Mouse (Mus musculus): Measurements from ENCODE around the gene Hyal6. TPM values are rescaled to one million over a fixed set of nuclear protein-coding genes. Genes with fewer than 3 reads are reported as not detected.

The Hyal6 gene
- polyA plus RNA-seq, 1 experiment from 2014 or later, result not detected

GRCm38 (mm10) chr6:24728130-24728529, 4.9 kb upstream of the Hyal6 start:
- Histone ChIP-seq H3K4me1 (ENCODE audit: control insufficient read depth, insufficient read depth, low read length) (no peaks in the 10 kb centered on the region), H3K4me3 (ENCODE audit: low read depth, low read length) (no peak overlapping the region), H3K4me2 (ENCODE audit: low read depth, low read length) (no peak overlapping the region), H3K27ac (replicated peaks; ENCODE audit: low read depth, low read length) (no peak overlapping the region), H3K9ac (replicated peaks; ENCODE audit: low read length) (no peak overlapping the region), H3K27me3 (ENCODE audit: control insufficient read depth, insufficient read depth, low read length) (no peaks in the 10 kb centered on the region), H3K36me3 (replicated peaks; ENCODE audit: control insufficient read depth, insufficient read depth, low read depth, low read length) (no peaks in the 10 kb centered on the region), H3K9me3 (replicated peaks; ENCODE audit: control insufficient read depth, low read length) (no peaks in the 10 kb centered on the region)
- ATAC-seq (replicated peaks; ENCODE audit: insufficient number of reproducible peaks, low FRiP score, low TSS enrichment, low read depth) (no peak), DNase-seq (ENCODE audit: low spot score) (no peak)
- WGBS, result 81% methylated on average over 1 of the region's 1 CpGs

- Histone ChIP-seq H3K9me3 (replicated peaks; ENCODE audit: control insufficient read depth, low read length) (no peaks in the 10 kb centered on the region), H3K9ac (replicated peaks; ENCODE audit: low read length) (no peak overlapping the region), H3K36me3 (replicated peaks; ENCODE audit: control insufficient read depth, insufficient read depth, low read depth, low read length) (no peaks in the 10 kb centered on the region), H3K27ac (replicated peaks; ENCODE audit: low read depth, low read length) (no peak overlapping the region), H3K4me3 (ENCODE audit: low read depth, low read length) (no peak overlapping the region), H3K4me2 (ENCODE audit: low read depth, low read length) (no peak overlapping the region), H3K27me3 (ENCODE audit: control insufficient read depth, insufficient read depth, low read length) (no peaks in the 10 kb centered on the region), H3K4me1 (ENCODE audit: control insufficient read depth, insufficient read depth, low read length) (no peaks in the 10 kb centered on the region)
- ATAC-seq (replicated peaks; ENCODE audit: insufficient number of reproducible peaks, low FRiP score, low TSS enrichment, low read depth) (no peak), DNase-seq (ENCODE audit: low spot score) (no peak)
- WGBS, result 83% methylated on average over 6 of the region's 6 CpGs
Measured at GRCm38 (mm10) chr6:24734565-24734964, 1.5 kb downstream of the Hyal6 start.

- H3K27me3 ChIP-seq (ENCODE audit: control insufficient read depth, insufficient read depth, low read length), result no peaks in the 10 kb centered on the region
- WGBS, result 86% methylated on average over 4 of the region's 4 CpGs
- no peak for DNase-seq (ENCODE audit: low spot score)
Measured at GRCm38 (mm10) chr6:24748029-24748428, 15.0 kb downstream of the Hyal6 start, which contains the start of gene Hyal4. TSS of gene Hyal4 (plus strand) at chr6:24748329.

DNA sequence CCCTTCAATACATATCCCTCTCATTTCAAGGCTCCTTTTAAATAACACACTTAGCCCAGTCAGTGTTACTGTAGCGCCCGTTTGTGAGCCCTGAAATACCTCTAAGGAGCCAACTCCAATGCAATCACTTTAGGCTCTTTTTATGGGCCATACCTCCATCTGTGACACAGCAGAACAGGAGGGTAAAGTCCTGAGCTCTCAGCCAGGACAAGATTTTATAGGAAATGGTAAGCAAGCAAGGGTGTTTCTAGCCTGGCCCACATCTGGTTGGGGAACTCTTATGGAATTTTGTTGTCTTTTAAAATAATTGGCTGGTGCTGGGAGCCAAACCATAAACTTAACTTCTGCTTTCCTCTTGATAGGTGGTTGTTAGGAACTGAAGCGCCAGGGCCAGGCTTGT, 26.2 kb downstream of the Hyal6 start:
- H3K4me2 ChIP-seq (ENCODE audit: low read depth, low read length), result no peak overlapping the region
- H3K4me3 ChIP-seq (ENCODE audit: low read depth, low read length), result no peak overlapping the region
- no peaks in the 10 kb centered on the region for H3K27me3 ChIP-seq (ENCODE audit: control insufficient read depth, insufficient read depth, low read length)
- H3K9me3 ChIP-seq (replicated peaks; ENCODE audit: control insufficient read depth, low read length), result no peaks in the 10 kb centered on the region
- DNase-seq (ENCODE audit: low spot score) (no peak), ATAC-seq (replicated peaks; ENCODE audit: insufficient number of reproducible peaks, low FRiP score, low TSS enrichment, low read depth) (no peak)
- 89% methylated on average over 3 of the region's 3 CpGs for WGBS
- no peaks in the 10 kb centered on the region for H3K4me1 ChIP-seq (ENCODE audit: control insufficient read depth, insufficient read depth, low read length)
- H3K36me3 ChIP-seq (replicated peaks; ENCODE audit: control insufficient read depth, insufficient read depth, low read depth, low read length), result no peaks in the 10 kb centered on the region
- H3K9ac ChIP-seq (replicated peaks; ENCODE audit: low read length), result no peak overlapping the region
- H3K27ac ChIP-seq (replicated peaks; ENCODE audit: low read depth, low read length), result no peak overlapping the region

More at GRCm38 (mm10) chr6:24748029-24748428, 15.0 kb downstream of the Hyal6 start, which contains the start of gene Hyal4:
- H3K4me3 ChIP-seq (ENCODE audit: low read depth, low read length), result no peak within 1 kb of the TSS
- no peak within 1 kb of the TSS for H3K9ac ChIP-seq (replicated peaks; ENCODE audit: low read length)
- H3K4me1 ChIP-seq (ENCODE audit: control insufficient read depth, insufficient read depth, low read length), result no peaks in the 10 kb centered on the region
- no peak for ATAC-seq (replicated peaks; ENCODE audit: insufficient number of reproducible peaks, low FRiP score, low TSS enrichment, low read depth)
- H3K4me2 ChIP-seq (ENCODE audit: low read depth, low read length), result no peak within 1 kb of the TSS
- H3K36me3 ChIP-seq (replicated peaks; ENCODE audit: control insufficient read depth, insufficient read depth, low read depth, low read length), result no peaks in the 10 kb centered on the region
- no peak within 1 kb of the TSS for H3K27ac ChIP-seq (replicated peaks; ENCODE audit: low read depth, low read length)
- no peaks in the 10 kb centered on the region for H3K9me3 ChIP-seq (replicated peaks; ENCODE audit: control insufficient read depth, low read length)

DNA sequence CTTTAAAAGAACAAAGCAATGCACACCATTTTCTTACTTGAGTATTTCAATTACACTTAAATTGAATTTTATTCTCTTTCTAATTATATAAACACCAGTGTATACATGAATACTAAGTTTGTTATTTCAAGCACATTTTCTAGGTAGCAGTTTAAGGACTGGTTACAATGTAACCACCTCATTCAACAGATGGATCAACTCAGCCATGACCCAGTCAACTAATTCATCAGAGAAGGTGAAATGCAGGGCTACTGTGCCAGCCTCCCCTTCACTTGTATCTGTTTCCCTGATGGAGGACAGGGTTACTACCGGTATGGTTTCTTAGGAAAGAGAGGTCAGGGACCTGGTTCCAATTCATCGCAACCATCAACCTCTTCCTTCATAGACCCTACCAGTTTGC, 33.2 kb downstream of the Hyal6 start:
- Histone ChIP-seq H3K9me3 (replicated peaks; ENCODE audit: control insufficient read depth, low read length) (no peaks in the 10 kb centered on the region), H3K27ac (replicated peaks; ENCODE audit: low read depth, low read length) (no peak overlapping the region), H3K4me3 (ENCODE audit: low read depth, low read length) (no peak overlapping the region), H3K27me3 (ENCODE audit: control insufficient read depth, insufficient read depth, low read length) (no peaks in the 10 kb centered on the region), H3K4me2 (ENCODE audit: low read depth, low read length) (no peak overlapping the region), H3K4me1 (ENCODE audit: control insufficient read depth, insufficient read depth, low read length) (no peaks in the 10 kb centered on the region), H3K36me3 (replicated peaks; ENCODE audit: control insufficient read depth, insufficient read depth, low read depth, low read length) (no peaks in the 10 kb centered on the region), H3K9ac (replicated peaks; ENCODE audit: low read length) (no peak overlapping the region)
- DNase-seq (ENCODE audit: low spot score) (no peak), ATAC-seq (replicated peaks; ENCODE audit: insufficient number of reproducible peaks, low FRiP score, low TSS enrichment, low read depth) (no peak)
- WGBS, result 85% methylated on average over 2 of the region's 2 CpGs

GRCm38 (mm10) chr6:24779182-24779581, 46.1 kb downstream of the Hyal6 start:
- 61% methylated on average over 2 of the region's 2 CpGs for WGBS
- ATAC-seq (replicated peaks; ENCODE audit: insufficient number of reproducible peaks, low FRiP score, low TSS enrichment, low read depth) (no peak), DNase-seq (ENCODE audit: low spot score) (no peak)
- Histone ChIP-seq H3K4me1 (ENCODE audit: control insufficient read depth, insufficient read depth, low read length) (no peaks in the 10 kb centered on the region), H3K4me2 (ENCODE audit: low read depth, low read length) (no peak overlapping the region), H3K9ac (replicated peaks; ENCODE audit: low read length) (no peak overlapping the region), H3K9me3 (replicated peaks; ENCODE audit: control insufficient read depth, low read length) (no peaks in the 10 kb centered on the region), H3K27ac (replicated peaks; ENCODE audit: low read depth, low read length) (no peak overlapping the region), H3K27me3 (ENCODE audit: control insufficient read depth, insufficient read depth, low read length) (no peaks in the 10 kb centered on the region), H3K36me3 (replicated peaks; ENCODE audit: control insufficient read depth, insufficient read depth, low read depth, low read length) (no peaks in the 10 kb centered on the region), H3K4me3 (ENCODE audit: low read depth, low read length) (no peak overlapping the region)

DNA sequence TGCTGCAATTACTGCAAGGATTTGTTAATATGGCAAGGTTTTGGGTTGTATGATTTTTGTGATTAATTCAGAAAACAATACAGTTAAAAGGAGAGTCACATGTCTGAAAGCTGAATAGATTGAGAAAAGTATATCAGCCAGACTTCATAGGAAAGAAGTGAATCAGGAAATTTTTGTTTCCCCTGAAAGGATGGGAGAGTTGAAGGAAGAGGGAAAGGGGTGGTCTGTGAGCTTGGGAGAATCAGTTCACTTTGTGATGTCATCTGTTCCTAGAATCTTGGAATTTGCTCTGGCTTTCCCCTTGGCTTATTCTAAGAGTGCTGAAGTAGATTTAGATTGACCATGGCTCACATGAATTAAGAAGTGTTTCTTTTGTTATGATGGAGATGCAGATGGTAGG, 57.8 kb downstream of the Hyal6 start, which contains the start of gene Spam1:
Spam1 (plus strand) TSS at position 301 of the 400 bp plus-strand sequence.
- no peaks in the 10 kb centered on the region for H3K9me3 ChIP-seq (replicated peaks; ENCODE audit: control insufficient read depth, low read length)
- H3K4me2 ChIP-seq (ENCODE audit: low read depth, low read length), result no peak within 1 kb of the TSS
- ATAC-seq (replicated peaks; ENCODE audit: insufficient number of reproducible peaks, low FRiP score, low TSS enrichment, low read depth) (no peak), DNase-seq (ENCODE audit: low spot score) (no peak)
- H3K36me3 ChIP-seq (replicated peaks; ENCODE audit: control insufficient read depth, insufficient read depth, low read depth, low read length), result no peaks in the 10 kb centered on the region
- H3K4me1 ChIP-seq (ENCODE audit: control insufficient read depth, insufficient read depth, low read length), result no peaks in the 10 kb centered on the region
- H3K4me3 ChIP-seq (ENCODE audit: low read depth, low read length), result no peak within 1 kb of the TSS
- H3K27ac ChIP-seq (replicated peaks; ENCODE audit: low read depth, low read length), result no peak within 1 kb of the TSS
- H3K27me3 ChIP-seq (ENCODE audit: control insufficient read depth, insufficient read depth, low read length), result no peaks in the 10 kb centered on the region
- no peak within 1 kb of the TSS for H3K9ac ChIP-seq (replicated peaks; ENCODE audit: low read length)

Measured in embryonic facial prominence, embryonic 11.5 days (tissue).